Mouse (Mus musculus) liver, embryonic 11.5 days (tissue): ENCODE data around the gene Grk3. TPM values are rescaled to one million over a fixed set of nuclear protein-coding genes. Genes with fewer than 3 reads are reported as not detected.

Experiments
- polyA plus RNA-seq: library from polyadenylated mRNA; unstranded; fragments of >200 nt; fragmentation: Nextera tagmentation; extraction: Ambion mirVana; gene quantifications from 2 replicates; pipeline ENCODE4 v1.2.1, GENCODE M21; 2014

The Grk3 gene
- polyA plus RNA-seq, 1 experiment from 2014 or later: 4.2 TPM

Other genes with a start within 250 kb of the Grk3 start
- 0.30 and 0.60 TPM in 2 replicates for gene Myo18b, start 119.4 kb downstream of the Grk3 start, polyA plus RNA-seq
- gene Crybb2, start 54.3 kb upstream of the Grk3 start, polyA plus RNA-seq: not detected in 2 replicates
- 0.27 and 0.49 TPM in 2 replicates for gene Crybb3, start 65.8 kb upstream of the Grk3 start, polyA plus RNA-seq
- 1.8 and 2.2 TPM in 2 replicates for gene 2900026A02Rik, start 205.4 kb upstream of the Grk3 start, polyA plus RNA-seq
- gene Tmem211, start 211.1 kb upstream of the Grk3 start, polyA plus RNA-seq: 0.09 TPM in 1 of 2 replicates, not detected in the other